Mouse (Mus musculus): ENCODE results near the gene Jagn1.

Jagn1 gene

DNA sequence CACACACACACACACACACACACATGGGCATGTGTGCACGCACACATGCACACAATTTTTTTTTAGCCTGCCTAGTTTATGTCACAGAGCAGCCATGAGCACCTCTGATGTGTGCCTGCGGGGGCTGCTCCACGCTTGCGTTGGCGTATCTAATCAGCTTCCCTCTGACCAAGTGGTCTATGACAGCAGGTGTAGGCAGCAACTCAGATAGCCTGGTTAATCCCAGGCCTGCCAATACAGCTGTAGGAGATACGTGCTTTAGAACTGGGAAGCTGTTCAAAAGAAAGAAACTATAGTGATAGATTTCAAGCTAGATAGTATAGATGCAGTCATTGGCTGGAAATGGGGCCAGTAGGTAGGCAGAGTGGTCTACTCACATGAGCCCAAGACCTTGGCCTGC lies 31.3 kb downstream of the Jagn1 start:
- no peak for DNase-seq (ENCODE audit: low spot score)

DNA sequence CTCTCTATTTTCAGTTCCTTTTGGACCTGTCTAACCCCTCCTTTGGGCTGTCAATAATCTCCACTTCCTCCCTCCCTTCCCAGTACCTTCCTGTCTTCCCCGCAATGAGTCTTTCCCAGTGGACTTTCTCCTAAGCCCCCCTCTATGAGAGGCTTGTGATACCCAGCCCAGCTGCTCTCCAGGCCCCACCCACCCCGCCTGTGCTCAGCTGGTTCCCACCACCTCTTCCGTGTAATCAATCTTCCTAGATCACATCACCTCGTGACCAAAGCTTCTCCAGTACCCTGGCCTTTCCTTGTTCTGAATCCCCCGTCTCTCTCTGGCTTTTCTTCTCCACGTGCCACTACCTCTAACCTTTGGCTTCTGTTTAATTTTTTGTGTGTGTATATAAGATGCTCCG lies 35.0 kb downstream of the Jagn1 start:
- no peak for DNase-seq (ENCODE audit: low spot score)

DNA sequence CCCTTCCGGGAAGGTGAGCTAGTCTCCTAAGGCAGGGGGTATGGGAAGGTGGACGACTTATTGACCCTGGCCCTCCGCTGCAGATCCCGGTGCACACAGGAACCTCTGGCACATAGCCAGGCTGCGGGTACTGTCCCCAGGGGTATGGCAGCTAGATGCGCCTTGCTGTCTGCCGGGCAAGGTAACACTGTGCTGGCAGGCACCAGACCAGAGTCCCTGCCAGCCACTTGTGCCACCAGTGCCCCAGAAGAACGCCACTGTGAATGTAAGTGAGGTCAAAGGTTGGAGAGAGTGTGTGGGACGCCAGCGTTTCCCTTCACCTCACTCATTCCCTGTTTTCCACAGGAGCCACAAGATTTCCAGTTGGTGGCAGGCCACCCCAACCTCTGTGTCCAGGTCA lies 36.5 kb downstream of the Jagn1 start:
- DNase-seq (ENCODE audit: low spot score) = no peak

DNA sequence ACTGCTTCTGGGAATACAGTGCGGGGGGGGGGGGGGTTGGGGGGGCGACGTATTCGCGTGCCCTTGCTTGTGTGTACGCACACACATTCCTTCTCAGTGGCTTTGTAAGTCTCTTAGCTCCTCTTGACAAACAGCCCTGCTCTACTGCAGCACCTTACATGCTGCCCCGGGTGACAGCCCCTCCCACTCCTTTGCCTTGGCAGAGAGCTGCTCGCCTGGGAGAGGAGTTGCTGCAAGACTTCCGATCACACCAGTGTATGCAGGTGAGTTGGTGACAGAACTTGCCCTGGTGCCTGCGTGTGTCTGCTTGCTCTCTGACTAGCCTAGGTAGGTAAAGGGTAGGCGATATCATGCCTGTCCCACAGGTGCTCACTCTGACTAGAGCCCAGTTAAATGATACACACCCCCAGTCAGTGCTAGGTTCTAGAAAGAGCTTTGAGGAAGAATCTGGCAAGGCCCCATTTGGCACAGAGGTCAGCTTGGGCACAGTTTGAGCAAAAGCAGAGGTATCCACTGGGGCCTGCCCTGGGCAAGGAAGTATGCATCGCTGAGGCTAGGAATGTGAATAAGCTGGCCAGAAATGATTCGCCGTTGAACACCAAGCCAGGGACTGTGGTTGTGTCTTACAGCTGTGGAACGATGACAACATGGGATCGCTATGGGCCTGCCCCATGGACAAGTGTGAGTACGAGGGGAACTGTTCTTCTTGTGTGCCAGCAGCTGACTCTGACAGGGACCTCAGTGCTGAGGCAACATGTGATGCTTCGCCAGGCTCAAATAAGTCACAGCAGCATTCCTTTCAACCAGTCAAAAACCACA lies 38.4 kb downstream of the Jagn1 start:
- no peak for DNase-seq (ENCODE audit: low spot score)

DNA sequence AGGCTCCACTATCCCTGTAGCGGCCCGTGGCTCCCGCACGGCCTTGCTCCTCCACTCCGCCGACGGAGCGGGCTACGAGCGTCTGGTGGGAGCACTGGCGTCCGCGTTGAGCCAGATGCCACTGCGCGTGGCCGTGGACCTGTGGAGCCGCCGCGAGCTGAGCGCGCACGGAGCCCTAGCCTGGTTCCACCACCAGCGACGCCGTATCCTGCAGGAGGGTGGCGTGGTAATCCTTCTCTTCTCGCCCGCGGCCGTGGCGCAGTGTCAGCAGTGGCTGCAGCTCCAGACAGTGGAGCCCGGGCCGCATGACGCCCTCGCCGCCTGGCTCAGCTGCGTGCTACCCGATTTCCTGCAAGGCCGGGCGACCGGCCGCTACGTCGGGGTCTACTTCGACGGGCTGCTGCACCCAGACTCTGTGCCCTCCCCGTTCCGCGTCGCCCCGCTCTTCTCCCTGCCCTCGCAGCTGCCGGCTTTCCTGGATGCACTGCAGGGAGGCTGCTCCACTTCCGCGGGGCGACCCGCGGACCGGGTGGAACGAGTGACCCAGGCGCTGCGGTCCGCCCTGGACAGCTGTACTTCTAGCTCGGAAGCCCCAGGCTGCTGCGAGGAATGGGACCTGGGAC lies 40.2 kb downstream of the Jagn1 start:
- DNase-seq (ENCODE audit: low spot score) = no peak

DNA sequence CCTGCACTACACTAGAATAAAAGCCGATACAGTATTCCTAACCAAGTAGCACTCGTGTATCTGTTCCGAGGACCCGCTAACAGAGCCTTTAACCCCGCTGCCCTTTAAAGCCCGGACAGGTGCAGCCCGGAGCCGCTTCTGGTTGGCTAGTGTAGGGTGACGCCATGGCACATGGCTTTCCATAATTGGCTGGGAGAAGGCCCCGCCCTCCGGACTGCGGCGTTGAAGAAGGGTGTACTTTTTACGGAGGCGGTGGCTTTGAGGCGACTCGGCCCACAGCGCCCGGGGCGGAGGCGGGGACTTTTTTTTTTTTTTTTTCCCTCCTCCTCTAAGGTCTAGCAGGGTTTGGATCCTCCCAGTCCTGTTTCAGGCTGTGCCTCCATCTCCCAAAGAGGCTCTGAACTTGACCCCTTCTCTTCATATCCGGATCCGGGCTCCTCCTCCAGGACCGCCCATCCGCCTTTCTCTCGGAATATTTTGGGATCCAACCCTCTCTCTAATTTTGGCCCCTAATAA lies 40.8 kb downstream of the Jagn1 start, which contains the start of gene Creld1:
Gene Creld1, plus strand, starts transcription at position 198 of the 516 bp plus-strand sequence.
- DNase-seq (ENCODE audit: low spot score) = peak; percentile 81

DNA sequence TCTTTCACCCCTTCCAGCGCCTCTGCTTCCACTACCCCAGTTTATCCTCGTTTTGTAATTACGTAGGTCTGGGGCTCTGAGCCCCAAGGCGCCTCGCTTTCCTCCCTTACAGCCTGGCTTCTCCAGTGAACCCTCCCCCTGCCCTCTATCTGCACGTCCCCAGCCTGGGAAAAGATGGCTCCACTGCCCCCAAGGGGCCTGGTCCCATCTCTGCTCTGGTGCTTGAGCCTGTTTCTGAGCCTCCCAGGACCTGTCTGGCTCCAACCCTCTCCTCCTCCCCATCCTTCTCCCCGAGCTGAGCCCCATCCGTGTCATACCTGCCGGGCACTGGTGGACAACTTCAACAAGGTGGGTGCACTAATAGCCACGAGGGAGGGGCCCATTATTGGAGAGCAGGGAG lies 41.4 kb downstream of the Jagn1 start:
- DNase-seq (ENCODE audit: low spot score) = no peak

DNA sequence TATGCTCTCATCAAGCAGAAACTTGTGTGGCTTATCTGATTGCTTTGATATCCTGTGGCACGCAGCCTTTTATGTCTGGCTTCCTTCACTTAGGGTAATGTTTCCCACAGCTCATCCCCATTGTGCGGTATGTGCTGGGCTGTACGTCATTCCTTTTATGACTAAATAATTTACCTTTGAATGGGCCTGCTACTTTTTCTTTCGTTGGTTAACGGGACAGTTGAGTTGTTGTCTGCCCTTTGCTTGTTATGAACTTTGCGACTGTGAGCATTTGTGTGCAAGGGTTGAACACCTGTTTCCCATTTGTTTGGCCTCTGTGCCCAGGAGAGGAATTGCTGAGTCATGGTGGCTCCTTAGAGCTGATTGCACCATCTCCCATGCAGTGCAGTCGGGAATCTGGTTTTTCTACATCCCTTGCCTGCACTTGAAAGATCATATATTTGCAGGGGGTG lies 44.8 kb downstream of the Jagn1 start:
- no peak for DNase-seq (ENCODE audit: low spot score)

DNA sequence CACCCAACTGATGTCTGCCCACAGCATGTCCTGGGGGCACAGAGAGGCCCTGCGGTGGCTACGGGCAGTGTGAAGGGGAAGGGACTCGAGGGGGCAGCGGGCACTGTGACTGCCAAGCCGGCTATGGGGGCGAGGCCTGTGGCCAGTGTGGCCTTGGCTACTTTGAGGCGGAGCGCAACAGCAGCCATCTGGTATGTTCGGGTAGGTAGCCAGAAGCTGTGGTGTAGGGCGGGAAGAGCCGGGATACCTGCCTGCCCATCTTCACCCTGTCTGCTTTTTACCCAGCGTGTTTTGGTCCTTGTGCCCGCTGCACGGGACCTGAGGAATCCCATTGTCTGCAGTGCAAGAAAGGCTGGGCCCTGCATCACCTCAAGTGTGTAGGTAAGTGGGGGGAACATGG lies 47.0 kb downstream of the Jagn1 start:
- no peak for DNase-seq (ENCODE audit: low spot score)

DNA sequence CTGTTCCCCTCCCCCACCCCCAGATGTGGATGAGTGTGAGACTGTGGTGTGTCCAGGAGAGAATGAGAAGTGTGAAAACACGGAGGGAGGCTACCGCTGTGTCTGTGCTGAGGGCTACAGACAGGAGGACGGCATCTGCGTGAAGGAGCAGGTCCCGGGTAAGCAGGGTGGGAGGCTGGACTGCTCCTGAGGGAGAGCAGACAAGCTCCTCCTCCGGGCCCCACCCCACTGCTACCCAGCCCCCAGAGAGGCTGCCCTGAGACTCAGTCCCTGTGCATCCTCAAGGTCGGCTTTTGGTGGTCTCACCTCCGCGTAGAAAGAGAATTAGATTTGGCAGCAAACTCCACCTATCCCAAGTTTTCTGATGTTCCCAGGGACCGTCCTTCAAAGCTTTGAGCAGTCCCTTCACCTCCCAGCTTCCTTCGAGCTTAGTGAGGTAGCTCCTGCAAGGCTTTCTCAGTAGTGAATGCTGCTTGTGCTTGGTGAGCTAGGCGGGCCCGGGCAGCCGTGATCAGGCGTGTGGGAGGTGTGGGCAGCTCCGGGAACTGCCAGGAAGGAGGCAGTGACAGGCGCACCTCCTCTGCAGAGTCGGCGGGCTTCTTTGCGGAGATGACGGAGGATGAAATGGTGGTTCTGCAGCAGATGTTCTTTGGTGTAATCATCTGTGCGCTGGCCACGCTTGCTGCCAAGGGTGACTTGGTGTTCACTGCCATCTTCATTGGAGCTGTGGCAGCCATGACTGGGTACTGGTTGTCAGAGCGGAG lies 49.9 kb downstream of the Jagn1 start:
- no peak for DNase-seq (ENCODE audit: low spot score)

DNA sequence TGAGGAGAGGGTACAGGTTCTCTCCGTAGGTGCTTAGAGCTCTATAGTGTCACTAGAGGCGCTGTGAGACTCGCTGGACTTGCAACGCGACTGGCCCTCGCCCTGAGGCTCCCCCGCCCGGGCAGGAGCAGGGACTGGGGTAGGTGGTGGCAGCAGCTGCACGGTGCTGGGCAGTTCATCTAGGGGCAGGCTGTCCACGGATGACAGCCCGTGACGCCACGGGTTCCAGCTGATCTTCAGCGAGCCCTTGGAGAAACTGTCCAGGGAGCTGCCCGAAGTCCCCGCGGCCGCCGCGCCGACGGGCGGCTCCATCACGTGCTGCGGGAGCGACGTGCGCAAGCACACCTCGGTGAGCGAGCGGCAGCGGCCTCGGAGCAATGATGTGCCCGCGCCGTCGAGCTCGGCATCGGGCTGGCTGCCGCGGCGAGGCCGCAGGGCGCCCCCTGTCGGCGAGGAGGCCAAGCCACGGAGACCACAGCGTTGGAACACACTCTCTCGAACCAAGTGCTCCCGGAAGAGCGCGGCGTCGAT lies 52.0 kb downstream of the Jagn1 start:
- DNase-seq (ENCODE audit: low spot score) = peak; percentile 77

DNA sequence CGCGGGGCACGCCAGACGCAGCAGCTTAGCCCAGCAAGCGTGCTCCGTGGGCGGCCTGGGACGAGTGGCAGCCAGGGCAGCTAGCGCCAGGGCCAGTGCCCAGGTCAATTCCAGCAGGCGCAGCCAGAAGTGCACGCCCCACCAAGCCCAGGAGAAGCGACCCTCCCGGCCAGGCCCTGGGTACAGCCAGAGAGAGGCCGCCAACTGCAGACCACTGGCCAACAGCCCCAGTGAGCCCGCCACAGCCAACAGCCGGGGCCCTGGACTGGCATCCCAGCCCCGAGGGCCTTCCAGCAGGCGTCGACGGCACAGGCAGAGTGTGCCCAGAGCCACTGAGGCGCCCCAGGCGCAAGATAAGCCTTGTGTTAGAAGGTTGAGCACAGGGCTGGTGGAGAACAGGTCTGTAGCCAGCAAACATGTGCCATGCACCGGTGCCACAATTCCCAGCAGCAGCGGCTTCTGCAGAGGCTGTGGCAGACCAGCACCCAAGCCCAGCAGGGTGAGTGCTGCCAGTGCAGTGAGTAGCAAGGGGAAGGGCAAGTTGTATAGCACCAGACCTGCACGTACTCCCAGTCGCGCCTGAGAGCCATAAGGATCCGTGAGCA lies 52.8 kb downstream of the Jagn1 start:
- DNase-seq (ENCODE audit: low spot score) = no peak
